Mouse (Mus musculus): ENCODE results near the gene Lmo2. TPM values are rescaled to one million over a fixed set of nuclear protein-coding genes. Genes with fewer than 3 reads are reported as not detected.
A peak's percentile ranks its signal among the peaks of the same experiment; 100 is the strongest.

Lmo2 gene
- total RNA-seq, 2 experiments from 2014 or later = 92.3 to 186 TPM

DNA sequence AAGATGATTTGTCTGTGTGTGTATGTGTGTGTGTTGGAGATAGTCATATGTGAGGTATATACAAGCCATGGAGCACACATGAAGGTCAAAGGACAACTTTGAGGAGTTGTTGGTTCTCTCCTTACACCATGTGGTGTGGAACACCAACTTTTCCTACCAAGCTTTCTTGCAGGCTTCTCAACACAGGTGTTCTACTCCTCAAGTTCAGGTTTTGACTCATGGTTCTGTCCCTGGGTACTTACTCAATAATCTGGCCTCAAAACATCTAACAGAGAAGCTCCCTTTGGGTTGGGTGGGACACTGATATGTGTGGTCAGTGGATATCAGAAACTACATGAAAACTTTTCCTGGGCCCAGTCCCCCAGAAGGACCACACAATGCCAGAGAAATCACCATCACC, 18.8 kb upstream of the Lmo2 start:
- ATAC-seq (ENCODE audit: poor library complexity, severe bottlenecking) = no peak

- no peak for ATAC-seq (ENCODE audit: poor library complexity, severe bottlenecking)
These were observed 16.7 kb upstream of the Lmo2 start for GRCm38 (mm10) chr2:103941085-103941484.

- peak; percentile 71 for ATAC-seq (ENCODE audit: poor library complexity, severe bottlenecking)
These were observed 12.9 kb upstream of the Lmo2 start for GRCm38 (mm10) chr2:103944859-103945258.

DNA sequence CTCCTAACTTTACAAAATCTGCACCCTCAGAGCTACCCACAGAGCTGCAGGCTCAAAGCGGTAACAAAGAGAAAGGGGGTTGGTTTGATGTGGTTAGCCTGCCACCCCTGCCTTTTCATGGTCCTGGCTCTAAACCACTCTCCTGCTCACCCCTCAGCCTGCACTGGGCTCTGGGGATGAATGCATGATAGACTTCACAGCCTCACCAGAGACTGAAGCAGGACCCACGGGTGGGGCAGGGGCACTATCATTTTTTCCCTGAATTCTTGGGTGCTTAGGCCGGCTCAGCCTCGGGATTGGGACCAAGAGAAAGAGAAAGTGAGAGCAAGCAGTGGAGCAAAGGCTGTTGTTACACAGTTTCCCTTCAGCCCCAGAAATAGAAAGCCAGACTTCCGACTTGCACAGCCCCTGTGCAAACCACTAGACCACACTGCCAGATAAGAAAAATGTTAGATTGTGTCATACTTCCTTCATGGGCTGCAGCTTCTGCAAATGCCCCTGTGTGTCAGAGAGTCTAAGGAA, 12.2 kb upstream of the Lmo2 start:
- ATAC-seq (ENCODE audit: poor library complexity, severe bottlenecking) = peak; percentile 70

- peak; percentile 57 for ATAC-seq (ENCODE audit: poor library complexity, severe bottlenecking)
These were observed 10.9 kb upstream of the Lmo2 start for GRCm38 (mm10) chr2:103946892-103947291.

DNA sequence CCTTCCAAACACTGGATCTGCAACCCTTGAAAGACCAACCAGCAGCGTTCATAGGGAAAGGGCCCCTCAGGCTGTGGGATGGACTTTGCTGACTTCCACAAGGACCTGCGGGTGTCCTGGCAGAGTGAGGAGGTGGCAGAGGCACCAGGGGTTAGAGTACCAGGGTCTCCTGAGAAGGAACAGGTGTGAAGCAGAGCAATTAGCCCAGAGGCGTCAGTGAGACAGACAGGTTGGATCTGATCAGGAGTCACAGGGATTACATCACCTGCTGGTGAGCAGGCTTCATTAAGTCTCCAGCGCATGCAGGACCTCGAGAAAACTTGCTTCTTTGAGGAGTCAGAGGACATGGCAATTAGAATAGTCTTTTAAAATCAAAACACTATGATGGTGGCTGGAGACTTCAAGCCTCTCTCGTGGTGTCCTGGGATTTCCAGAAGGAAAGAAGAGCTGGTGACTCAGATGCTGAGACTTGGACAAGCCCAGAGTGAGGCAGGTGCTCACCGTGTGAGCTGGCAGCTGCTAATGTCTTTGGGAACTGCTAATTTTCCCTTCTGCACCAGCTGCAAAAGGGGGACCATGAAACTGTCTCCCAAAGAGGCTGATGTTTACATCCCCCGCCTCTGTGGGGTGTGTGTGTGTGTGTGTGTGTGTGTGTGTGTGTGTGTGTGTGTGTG, 9.7 kb upstream of the Lmo2 start:
- no peak for ATAC-seq (ENCODE audit: poor library complexity, severe bottlenecking)

DNA sequence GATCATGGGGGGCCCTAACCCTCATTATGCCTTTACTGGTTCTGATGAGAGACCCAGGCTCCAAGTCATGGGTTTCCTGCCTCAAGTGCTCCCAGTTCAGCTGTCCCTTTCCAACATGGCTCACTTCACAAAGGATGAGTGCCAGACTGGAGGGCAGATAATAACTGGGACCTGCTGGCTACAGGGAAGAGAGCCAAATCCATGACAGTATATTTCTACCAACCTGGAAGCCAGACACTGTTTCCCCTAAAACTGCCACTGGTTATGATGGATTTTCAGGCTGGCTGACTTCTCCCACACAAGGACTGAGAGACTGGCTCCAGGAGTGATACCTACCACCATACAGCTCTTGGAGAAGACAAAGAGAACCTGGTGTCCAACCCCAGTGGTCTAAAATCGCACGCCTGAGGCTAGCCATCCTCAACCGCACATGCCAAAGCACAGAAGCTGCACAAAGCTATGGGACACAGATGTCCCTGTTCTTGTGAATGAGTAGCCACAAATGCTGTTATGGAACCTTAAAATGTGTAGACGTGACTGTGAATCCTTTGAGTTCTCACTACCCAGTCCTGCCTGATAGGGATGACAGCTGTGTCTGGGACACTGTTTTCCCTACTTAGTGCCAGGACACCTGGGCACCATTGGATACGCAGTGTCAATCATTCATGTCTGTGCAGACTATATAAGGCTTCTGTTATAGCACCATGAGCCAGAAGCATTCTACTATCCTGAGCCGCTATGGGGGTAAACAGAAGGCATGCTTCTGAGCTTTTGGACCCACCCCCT, 4.5 kb upstream of the Lmo2 start:
- ATAC-seq (ENCODE audit: poor library complexity, severe bottlenecking) = no peak

- peak; percentile 71 for ATAC-seq (ENCODE audit: poor library complexity, severe bottlenecking)
These were observed 2.1 kb upstream of the Lmo2 start for GRCm38 (mm10) chr2:103955714-103956113.

GRCm38 (mm10) chr2:103956867-103957266, 919 bp upstream of the Lmo2 start:
- ATAC-seq (ENCODE audit: poor library complexity, severe bottlenecking) = no peak

DNA sequence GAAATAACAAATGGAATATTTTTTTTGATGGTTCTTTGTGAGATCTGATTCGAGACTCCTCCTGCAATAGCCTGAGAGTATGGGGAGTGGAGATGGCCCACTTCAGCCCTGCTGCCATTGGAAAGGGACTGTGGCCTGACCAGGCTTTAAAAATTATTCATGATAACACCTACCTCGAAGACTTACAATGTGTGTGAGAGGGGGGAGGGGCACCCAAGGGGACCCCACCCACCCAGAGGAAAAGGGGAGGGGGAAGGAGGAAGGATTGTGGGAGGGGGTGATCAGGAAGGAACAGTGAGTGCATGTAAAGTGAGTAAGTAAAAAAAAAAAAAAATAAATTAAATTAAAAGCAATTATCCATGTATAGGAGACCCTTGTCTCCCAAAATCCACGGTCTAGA, 848 bp downstream of the Lmo2 start:
- no peak for ATAC-seq (ENCODE audit: poor library complexity, severe bottlenecking)

- no peak for ATAC-seq (ENCODE audit: poor library complexity, severe bottlenecking)
These were observed 1.3 kb downstream of the Lmo2 start for GRCm38 (mm10) chr2:103959066-103959465.

- ATAC-seq (ENCODE audit: poor library complexity, severe bottlenecking) = no peak
These were observed 1.8 kb downstream of the Lmo2 start for GRCm38 (mm10) chr2:103959574-103959973.

- no peak for ATAC-seq (ENCODE audit: poor library complexity, severe bottlenecking)
These were observed 4.6 kb downstream of the Lmo2 start for GRCm38 (mm10) chr2:103962349-103962748.

- ATAC-seq (ENCODE audit: poor library complexity, severe bottlenecking) = no peak
These were observed 7.6 kb downstream of the Lmo2 start for GRCm38 (mm10) chr2:103965391-103965790.

GRCm38 (mm10) chr2:103968186-103968585, 10.4 kb downstream of the Lmo2 start:
- ATAC-seq (ENCODE audit: poor library complexity, severe bottlenecking) = no peak

GRCm38 (mm10) chr2:103968919-103969436, 11.2 kb downstream of the Lmo2 start:
- no peak for ATAC-seq (ENCODE audit: poor library complexity, severe bottlenecking)

DNA sequence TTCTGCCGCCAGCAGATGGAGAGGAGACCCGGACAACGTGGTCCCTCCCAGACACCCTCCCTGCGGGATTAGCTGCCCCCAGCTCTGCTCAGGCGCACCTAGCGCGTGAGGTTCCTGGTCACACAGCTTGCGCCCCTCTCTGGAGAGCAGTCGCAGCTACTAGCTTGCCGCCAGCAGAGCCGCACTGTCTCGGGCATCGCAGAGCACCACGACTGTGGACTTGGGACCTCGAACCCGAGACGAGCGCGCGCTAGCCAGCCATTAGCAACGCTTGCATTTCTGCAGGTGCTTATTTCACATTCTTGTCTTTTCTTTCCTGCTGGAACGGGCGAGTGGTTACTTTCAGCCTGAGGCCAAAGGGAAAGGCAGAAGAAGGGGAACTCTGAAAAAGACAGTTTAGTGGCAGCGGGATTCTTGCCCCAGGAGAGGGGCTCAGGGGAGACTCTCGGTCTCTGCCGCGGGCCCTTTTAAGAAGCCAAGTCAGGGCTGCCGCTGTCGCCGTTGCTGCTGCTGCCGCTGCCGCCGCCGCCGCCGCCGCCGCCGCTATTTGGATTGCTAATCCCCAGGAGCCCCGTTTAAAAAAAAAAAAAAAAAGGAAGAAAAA, 11.8 kb downstream of the Lmo2 start:
- peak; percentile 72 for ATAC-seq (ENCODE audit: poor library complexity, severe bottlenecking)

GRCm38 (mm10) chr2:103970041-103970790, 12.4 kb downstream of the Lmo2 start:
- ATAC-seq (ENCODE audit: poor library complexity, severe bottlenecking) = peak; percentile 31

- no peak for ATAC-seq (ENCODE audit: poor library complexity, severe bottlenecking)
These were observed 13.2 kb downstream of the Lmo2 start for GRCm38 (mm10) chr2:103970791-103971649.

GRCm38 (mm10) chr2:103971838-103972237, 14.1 kb downstream of the Lmo2 start:
- ATAC-seq (ENCODE audit: poor library complexity, severe bottlenecking) = no peak

All from megakaryocyte, adult 5-6 weeks (primary cell).